Mouse (Mus musculus) thymus, adult 2 months (tissue): ENCODE data around the gene Gm49322.

ENCODE experiments used
- CTCF ChIP-seq: fragments of 200-500 bp; IDR thresholded peaks from 2 replicates; pipeline ENCODE4 v1.5.1; 2012; ENCODE audit warnings: mild to moderate bottlenecking, control low read depth, low read length, moderate library complexity, borderline replicate concordance; ENCODE audit not compliant: control insufficient read depth, poor library complexity, insufficient read depth; ENCODE audit errors: extremely low read depth
- POLR2A ChIP-seq: fragments of 200-500 bp; IDR thresholded peaks from 2 replicates; pipeline ENCODE4 v1.6.1; 2012; ENCODE audit warnings: mild to moderate bottlenecking, low read length, control low read depth, moderate library complexity; ENCODE audit not compliant: control insufficient read depth, poor library complexity, insufficient read depth; ENCODE audit errors: extremely low read depth

- no peak for TF ChIP-seq POLR2A
- TF ChIP-seq CTCF, result no peak
These were observed 34.7 kb upstream of the Gm49322 start for GRCm38 (mm10) chr10:80570871-80571836.
